Mouse (Mus musculus): Measurements from ENCODE around the gene Irf4.

Gene Irf4

GRCm38 (mm10) chr13:30749021-30749556, at the start of gene Irf4:
Irf4 (plus strand) TSS chr13:30749226.
- DNase-seq (ENCODE audit: low spot score), result peak; percentile 23

GRCm38 (mm10) chr13:30702695-30703094, 46.3 kb upstream of the Irf4 start:
- DNase-seq (ENCODE audit: low spot score), result no peak

- no peak for DNase-seq (ENCODE audit: low spot score)
Observed at GRCm38 (mm10) chr13:30704246-30705095, 44.6 kb upstream of the Irf4 start.

GRCm38 (mm10) chr13:30711066-30711465, 38.0 kb upstream of the Irf4 start:
- DNase-seq (ENCODE audit: low spot score), result no peak

- DNase-seq (ENCODE audit: low spot score), result no peak
Observed at GRCm38 (mm10) chr13:30711711-30712110, 37.3 kb upstream of the Irf4 start.

- DNase-seq (ENCODE audit: low spot score), result no peak
Observed at GRCm38 (mm10) chr13:30712280-30712679, 36.7 kb upstream of the Irf4 start.

- no peak for DNase-seq (ENCODE audit: low spot score)
Observed at GRCm38 (mm10) chr13:30713621-30714020, 35.4 kb upstream of the Irf4 start.

GRCm38 (mm10) chr13:30714552-30714951, 34.5 kb upstream of the Irf4 start:
- DNase-seq (ENCODE audit: low spot score), result no peak

- no peak for DNase-seq (ENCODE audit: low spot score)
Observed at GRCm38 (mm10) chr13:30715060-30715459, 34.0 kb upstream of the Irf4 start.

GRCm38 (mm10) chr13:30715573-30715972, 33.5 kb upstream of the Irf4 start:
- DNase-seq (ENCODE audit: low spot score), result no peak

- no peak for DNase-seq (ENCODE audit: low spot score)
Observed at GRCm38 (mm10) chr13:30716611-30717010, 32.4 kb upstream of the Irf4 start.

GRCm38 (mm10) chr13:30722601-30723000, 26.4 kb upstream of the Irf4 start:
- no peak for DNase-seq (ENCODE audit: low spot score)

- DNase-seq (ENCODE audit: low spot score), result no peak
Observed at GRCm38 (mm10) chr13:30723258-30723657, 25.8 kb upstream of the Irf4 start.

- DNase-seq (ENCODE audit: low spot score), result no peak
Observed at GRCm38 (mm10) chr13:30723858-30724257, 25.2 kb upstream of the Irf4 start.

- DNase-seq (ENCODE audit: low spot score), result peak; percentile 16
Observed at GRCm38 (mm10) chr13:30724691-30725271, 24.2 kb upstream of the Irf4 start.

GRCm38 (mm10) chr13:30726879-30727278, 22.1 kb upstream of the Irf4 start:
- no peak for DNase-seq (ENCODE audit: low spot score)

- no peak for DNase-seq (ENCODE audit: low spot score)
Observed at GRCm38 (mm10) chr13:30728155-30728554, 20.9 kb upstream of the Irf4 start.

GRCm38 (mm10) chr13:30729245-30729644, 19.8 kb upstream of the Irf4 start:
- no peak for DNase-seq (ENCODE audit: low spot score)

- no peak for DNase-seq (ENCODE audit: low spot score)
Observed at GRCm38 (mm10) chr13:30730104-30730793, 18.8 kb upstream of the Irf4 start.

GRCm38 (mm10) chr13:30732709-30733445, 16.1 kb upstream of the Irf4 start:
- DNase-seq (ENCODE audit: low spot score), result no peak

GRCm38 (mm10) chr13:30736721-30737120, 12.3 kb upstream of the Irf4 start:
- no peak for DNase-seq (ENCODE audit: low spot score)

GRCm38 (mm10) chr13:30737257-30737656, 11.8 kb upstream of the Irf4 start:
- no peak for DNase-seq (ENCODE audit: low spot score)

Data from ovary, adult 18-20 months (tissue).